Mouse (Mus musculus) stomach, embryonic 15.5 days (tissue): Measurements from ENCODE around the gene Slc25a45. TPM values are rescaled to one million over a fixed set of nuclear protein-coding genes. Genes with fewer than 3 reads are reported as not detected.

Experiments used
- ATAC-seq: fragments of 200-750 bp; cut with Nextera tagmentation; 2 replicates; pipeline ENCODE4 v1.8.0; 2017; ENCODE audit warnings: low read depth, moderate number of reproducible peaks, moderate TSS enrichment; ENCODE audit not compliant: insufficient read depth, low FRiP score
- H3K27ac ChIP-seq: fragments of 300-500 bp; sonication (generic); 2 replicates; pipeline ENCODE4 v1.5.1; 2015; ENCODE audit warnings: mild to moderate bottlenecking, inconsistent platforms
- H3K27me3 ChIP-seq: fragments of 300-500 bp; sonication (generic); replicated peaks from 2 replicates; pipeline ENCODE4 v1.6.1; 2015; ENCODE audit warnings: inconsistent platforms
- H3K36me3 ChIP-seq: fragments of 300-500 bp; sonication (generic); 2 replicates; pipeline ENCODE4 v1.6.1; 2015; ENCODE audit warnings: inconsistent platforms
- H3K4me1 ChIP-seq: fragments of 300-500 bp; sonication (generic); 2 replicates; pipeline ENCODE4 v1.6.1; 2015; ENCODE audit warnings: inconsistent platforms
- H3K4me2 ChIP-seq: fragments of 300-500 bp; sonication (generic); 2 replicates; pipeline ENCODE4 v1.6.1; 2015; ENCODE audit warnings: mild to moderate bottlenecking, inconsistent platforms
- H3K4me3 ChIP-seq: fragments of 300-500 bp; sonication (generic); replicated peaks from 2 replicates; pipeline ENCODE4 v1.5.1; 2015; ENCODE audit warnings: inconsistent platforms
- H3K9ac ChIP-seq: fragments of 300-500 bp; sonication (generic); 2 replicates; pipeline ENCODE4 v1.6.1; 2015; ENCODE audit warnings: inconsistent platforms
- H3K9me3 ChIP-seq: fragments of 300-500 bp; sonication (generic); 2 replicates; pipeline ENCODE4 v1.6.1; 2016; ENCODE audit warnings: inconsistent platforms
- WGBS: fragments of 180-500 bp; shearing (Covaris S2); methylation state at CpG from one replicate; pipeline ENCODE4 v1.1.7; 2015; 5-methylcytosine and 5-hydroxymethylcytosine counted together
- polyA plus RNA-seq: library from polyadenylated mRNA; unstranded; fragments of >200 nt; fragmentation: Nextera tagmentation; extraction: Ambion mirVana; gene quantifications from 2 replicates; pipeline ENCODE4 v1.2.1, GENCODE M21; 2015

The Slc25a45 gene
- polyA plus RNA-seq, 1 experiment from 2014 or later, result 5.5 TPM

DNA sequence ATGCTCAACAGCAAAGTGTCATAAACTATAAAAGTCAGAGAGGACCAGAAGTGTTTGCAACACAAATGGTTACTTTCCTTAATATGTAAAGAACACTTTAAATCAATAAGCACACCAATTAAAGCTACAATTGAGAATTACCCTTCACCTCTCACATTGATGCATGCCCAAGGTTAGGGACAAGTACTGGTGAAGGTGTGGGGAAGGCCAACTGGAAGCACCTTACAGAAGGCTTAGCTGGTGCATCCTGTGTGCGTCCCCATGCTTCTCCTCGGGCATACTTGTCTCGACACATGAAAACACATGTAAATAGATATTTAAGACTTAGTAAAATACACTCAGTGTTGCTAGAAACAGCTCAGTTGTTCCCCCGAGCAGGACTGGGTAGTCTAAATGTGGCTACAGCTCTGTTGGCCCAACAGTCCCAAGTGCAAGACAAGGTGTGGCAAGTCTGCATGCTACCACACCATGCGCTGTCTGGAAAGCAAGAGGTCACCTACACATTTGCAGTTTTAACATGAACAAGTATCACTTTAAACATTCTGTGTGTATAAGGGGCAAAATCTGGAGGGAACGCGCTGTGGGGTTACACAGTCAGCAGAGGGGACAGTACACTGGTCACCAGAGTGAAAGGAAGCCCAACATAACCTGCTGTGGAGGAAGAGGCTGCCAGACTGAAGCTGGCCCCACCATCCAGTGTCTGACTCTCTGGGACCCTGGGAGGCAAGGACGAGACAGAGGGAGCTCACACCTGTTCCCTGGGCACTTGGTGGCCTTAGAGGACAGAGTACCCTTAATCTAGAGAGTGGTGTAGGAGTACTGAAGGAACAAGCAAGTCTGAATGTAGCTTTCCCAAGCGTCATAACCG is 42.3 kb upstream of the Slc25a45 start:
- Histone ChIP-seq H3K4me3 (no peak overlapping the region), H3K27ac (no peak overlapping the region)

DNA sequence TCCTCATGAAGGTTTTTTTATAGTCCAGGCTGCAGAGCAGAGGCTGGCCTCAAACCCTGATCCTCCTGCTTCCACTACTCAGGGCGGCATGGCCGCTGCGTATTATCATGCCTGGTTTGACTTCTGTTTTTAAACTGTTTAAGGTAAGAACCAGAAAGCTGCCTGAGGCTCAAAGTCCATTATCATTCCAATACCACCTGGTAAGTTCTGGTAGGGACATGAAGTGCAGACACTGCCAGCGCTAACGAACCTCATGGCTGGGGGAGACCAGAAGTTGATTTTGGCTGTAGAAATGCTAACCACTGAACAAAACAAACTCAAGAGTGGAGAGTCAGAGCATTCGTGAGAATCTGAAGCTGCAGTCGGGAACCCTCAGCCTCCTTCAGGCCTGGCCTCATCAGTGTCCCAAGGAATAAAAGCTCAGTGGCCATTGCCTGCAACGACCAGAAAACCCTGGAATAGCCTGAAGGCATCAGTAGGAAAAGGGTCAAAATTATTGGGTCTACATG is 41.6 kb upstream of the Slc25a45 start:
- WGBS, result 82% methylated on average over 8 of the region's 8 CpGs
- no peak overlapping the region for H3K27ac ChIP-seq

More for the DNA sequence above, 42.3 kb upstream of the Slc25a45 start:
- ATAC-seq, result no peak
- H3K4me2 ChIP-seq, result no peak overlapping the region
- no peaks in the 10 kb centered on the region for H3K36me3 ChIP-seq
- peaks cover 6% of the 10 kb centered on the region for H3K4me1 ChIP-seq
- no peaks in the 10 kb centered on the region for H3K27me3 ChIP-seq
- no peak overlapping the region for H3K9ac ChIP-seq
- 91% methylated on average over 10 of the region's 10 CpGs for WGBS
- H3K9me3 ChIP-seq, result no peaks in the 10 kb centered on the region

DNA sequence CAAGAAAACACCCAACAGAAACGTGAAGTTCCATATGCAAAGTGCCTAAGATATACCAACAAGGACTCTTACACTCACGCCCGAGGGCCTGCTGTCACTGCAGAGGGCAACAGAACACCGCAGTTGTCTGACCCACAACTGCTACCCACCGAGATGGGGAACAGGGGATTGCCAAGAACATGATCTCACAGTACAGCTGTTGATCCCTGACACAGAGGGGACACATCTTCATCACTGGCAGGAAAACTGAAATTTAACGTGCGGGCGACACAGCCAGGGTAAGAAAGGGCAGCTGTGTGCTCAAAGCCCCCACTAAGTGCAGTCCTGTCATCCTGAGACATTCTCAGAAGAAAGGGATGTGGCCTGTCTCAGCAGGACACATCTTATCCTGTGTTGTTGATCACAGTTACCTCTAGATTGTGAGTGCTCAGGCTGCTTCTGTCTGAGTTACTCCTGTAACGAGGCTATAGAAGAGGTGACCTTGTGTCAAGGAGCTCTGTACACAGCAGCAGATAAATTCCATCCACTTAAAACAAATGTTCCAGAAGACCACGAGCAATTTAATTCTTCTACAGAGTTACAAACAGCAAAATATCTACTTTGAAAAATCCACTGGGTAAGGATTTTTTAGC is 40.6 kb upstream of the Slc25a45 start:
- no peaks in the 10 kb centered on the region for H3K9me3 ChIP-seq
- no peak for ATAC-seq
- peaks cover 18% of the 10 kb centered on the region; the same call in 1 of the 2 replicates for H3K4me1 ChIP-seq
- H3K4me2 ChIP-seq, result no peak overlapping the region
- H3K4me3 ChIP-seq, result no peak overlapping the region
- H3K36me3 ChIP-seq, result no peaks in the 10 kb centered on the region
- WGBS, result 73% methylated on average over 10 of the region's 10 CpGs
- H3K27ac ChIP-seq, result no peak overlapping the region
- H3K27me3 ChIP-seq, result no peaks in the 10 kb centered on the region
- H3K9ac ChIP-seq, result no peak overlapping the region

More for the DNA sequence above, 41.6 kb upstream of the Slc25a45 start:
- H3K4me3 ChIP-seq, result no peak overlapping the region
- no peaks in the 10 kb centered on the region for H3K9me3 ChIP-seq
- no peak for ATAC-seq
- H3K9ac ChIP-seq, result no peak overlapping the region
- H3K27me3 ChIP-seq, result no peaks in the 10 kb centered on the region
- no peak overlapping the region for H3K4me2 ChIP-seq
- no peaks in the 10 kb centered on the region for H3K36me3 ChIP-seq
- peaks cover 7% of the 10 kb centered on the region for H3K4me1 ChIP-seq

DNA sequence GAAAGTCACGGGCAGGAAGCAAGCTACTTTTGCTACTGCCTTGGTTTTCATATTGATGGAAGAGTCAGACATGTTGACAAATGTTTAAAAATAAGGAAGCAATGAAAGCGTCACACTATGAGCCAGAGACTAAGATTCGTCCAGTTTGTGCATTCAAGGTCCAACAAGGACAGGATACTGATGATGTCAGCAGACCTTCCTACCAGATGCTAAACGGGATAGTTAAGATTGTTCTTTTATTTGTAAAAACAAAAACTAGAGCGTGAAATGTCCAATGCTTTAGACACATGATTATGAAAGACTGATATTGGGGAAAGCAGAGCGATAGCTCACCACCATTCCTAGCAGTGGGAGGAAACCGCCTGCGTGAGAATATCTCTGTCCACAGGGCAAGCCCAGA is 40.0 kb upstream of the Slc25a45 start:
- H3K36me3 ChIP-seq, result no peaks in the 10 kb centered on the region
- ATAC-seq, result no peak
- no peaks in the 10 kb centered on the region for H3K9me3 ChIP-seq
- H3K27ac ChIP-seq, result no peak overlapping the region
- H3K4me2 ChIP-seq, result no peak overlapping the region
- H3K4me3 ChIP-seq, result no peak overlapping the region
- H3K9ac ChIP-seq, result no peak overlapping the region
- H3K27me3 ChIP-seq, result no peaks in the 10 kb centered on the region
- 68% methylated on average over 8 of the region's 8 CpGs for WGBS
- H3K4me1 ChIP-seq, result peaks cover 21% of the 10 kb centered on the region; the same call in 1 of the 2 replicates

DNA sequence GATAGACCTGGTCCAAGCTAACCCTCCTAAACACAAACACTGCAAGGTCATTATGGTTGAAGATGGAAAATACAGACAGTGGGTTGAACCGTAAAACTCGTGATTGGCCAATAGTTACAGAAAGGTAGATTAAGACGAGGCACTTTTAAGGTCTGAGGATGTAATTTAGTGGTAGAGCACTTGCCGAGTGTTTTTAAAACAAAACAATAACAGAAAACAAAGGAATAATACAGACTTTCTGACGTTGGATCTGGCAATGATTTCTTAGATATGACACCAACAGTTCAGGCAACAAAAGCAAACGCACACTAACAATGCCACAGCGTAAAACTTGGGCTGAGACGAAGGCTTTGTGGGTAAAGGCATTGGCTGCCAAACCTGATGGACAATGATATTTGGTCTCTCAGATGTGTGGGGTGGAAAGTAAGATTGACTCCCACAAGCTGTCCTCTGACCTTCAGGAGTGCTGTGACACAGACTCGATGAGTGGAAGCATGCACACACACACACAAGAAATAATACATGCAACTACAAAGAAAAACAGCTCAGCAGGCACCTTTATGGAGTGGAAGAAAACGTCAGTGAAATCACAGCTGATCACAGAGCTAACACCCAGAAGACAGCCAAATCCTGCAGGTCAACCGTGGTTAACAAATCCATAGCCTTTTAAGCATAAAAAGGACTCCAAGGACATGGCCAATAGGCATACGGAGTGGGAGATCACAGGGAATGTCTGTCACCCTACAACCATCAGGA is 39.3 kb upstream of the Slc25a45 start:
- Histone ChIP-seq H3K9me3 (no peaks in the 10 kb centered on the region), H3K4me1 (peaks cover 23% of the 10 kb centered on the region; the same call in 1 of the 2 replicates), H3K27ac (no peak overlapping the region), H3K36me3 (no peaks in the 10 kb centered on the region), H3K9ac (no peak overlapping the region), H3K4me2 (no peak overlapping the region), H3K27me3 (no peaks in the 10 kb centered on the region), H3K4me3 (no peak overlapping the region)
- 80% methylated on average over 12 of the region's 12 CpGs for WGBS
- no peak for ATAC-seq

DNA sequence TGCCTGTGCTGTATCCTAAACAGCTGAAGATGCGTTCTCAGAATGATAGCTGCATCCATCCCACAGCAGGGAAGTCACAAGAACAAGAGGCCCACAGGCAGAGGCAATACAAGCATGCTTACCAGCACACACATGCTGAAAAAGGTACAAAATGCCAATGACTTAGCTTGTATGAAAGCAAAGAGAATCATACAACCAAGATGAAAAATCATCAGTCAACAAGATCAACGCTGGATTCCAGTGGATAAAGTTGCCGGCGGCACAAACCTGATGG is 38.8 kb upstream of the Slc25a45 start:
- Histone ChIP-seq H3K27me3 (no peaks in the 10 kb centered on the region), H3K36me3 (no peaks in the 10 kb centered on the region), H3K4me2 (no peak overlapping the region), H3K27ac (no peak overlapping the region), H3K4me3 (no peak overlapping the region), H3K9me3 (no peaks in the 10 kb centered on the region), H3K9ac (no peak overlapping the region), H3K4me1 (peaks cover 26% of the 10 kb centered on the region; the same call in 1 of the 2 replicates)
- WGBS, result 90% methylated on average over 4 of the region's 4 CpGs
- ATAC-seq, result no peak

DNA sequence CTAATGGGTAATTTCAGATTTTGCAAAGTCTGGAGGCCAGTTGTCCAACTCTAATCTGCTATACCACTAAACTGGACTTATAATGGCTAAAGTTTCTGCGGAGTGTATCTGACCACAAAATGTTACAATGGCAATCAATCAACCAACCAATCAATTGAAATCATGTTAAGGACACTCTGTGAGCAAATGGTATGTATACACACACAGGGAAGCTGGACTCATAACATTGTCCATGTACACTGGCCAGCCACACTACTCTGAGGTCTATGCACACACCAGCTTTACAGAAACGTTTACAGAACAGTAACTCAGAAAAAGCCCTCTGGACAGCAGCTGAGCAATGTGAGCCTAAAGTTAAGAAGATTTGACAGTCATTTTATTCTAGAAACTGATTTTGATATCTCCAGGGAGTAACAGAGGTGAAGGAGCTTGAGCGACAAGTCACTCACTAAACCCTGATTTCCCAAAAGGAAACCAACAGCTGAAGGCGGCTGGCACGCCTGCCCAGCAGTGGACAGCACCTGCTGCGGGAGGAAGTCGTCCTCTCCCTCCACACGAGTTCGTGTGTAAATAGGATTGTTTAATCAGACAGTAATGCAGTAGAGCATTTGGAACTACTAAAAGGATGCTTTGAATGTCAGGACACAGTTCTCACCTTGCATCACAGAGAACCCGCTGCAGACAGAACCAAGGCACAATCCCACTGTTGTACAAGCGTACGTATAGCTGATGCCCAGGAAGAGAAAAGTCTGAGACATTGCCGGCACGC is 38.1 kb upstream of the Slc25a45 start:
- Histone ChIP-seq H3K27ac (no peak overlapping the region), H3K9me3 (no peaks in the 10 kb centered on the region), H3K27me3 (no peaks in the 10 kb centered on the region), H3K36me3 (no peaks in the 10 kb centered on the region), H3K4me1 (peaks cover 28% of the 10 kb centered on the region; the same call in 1 of the 2 replicates), H3K4me2 (no peak overlapping the region), H3K9ac (no peak overlapping the region), H3K4me3 (no peak overlapping the region)
- WGBS, result 65% methylated on average over 14 of the region's 14 CpGs
- ATAC-seq, result no peak

DNA sequence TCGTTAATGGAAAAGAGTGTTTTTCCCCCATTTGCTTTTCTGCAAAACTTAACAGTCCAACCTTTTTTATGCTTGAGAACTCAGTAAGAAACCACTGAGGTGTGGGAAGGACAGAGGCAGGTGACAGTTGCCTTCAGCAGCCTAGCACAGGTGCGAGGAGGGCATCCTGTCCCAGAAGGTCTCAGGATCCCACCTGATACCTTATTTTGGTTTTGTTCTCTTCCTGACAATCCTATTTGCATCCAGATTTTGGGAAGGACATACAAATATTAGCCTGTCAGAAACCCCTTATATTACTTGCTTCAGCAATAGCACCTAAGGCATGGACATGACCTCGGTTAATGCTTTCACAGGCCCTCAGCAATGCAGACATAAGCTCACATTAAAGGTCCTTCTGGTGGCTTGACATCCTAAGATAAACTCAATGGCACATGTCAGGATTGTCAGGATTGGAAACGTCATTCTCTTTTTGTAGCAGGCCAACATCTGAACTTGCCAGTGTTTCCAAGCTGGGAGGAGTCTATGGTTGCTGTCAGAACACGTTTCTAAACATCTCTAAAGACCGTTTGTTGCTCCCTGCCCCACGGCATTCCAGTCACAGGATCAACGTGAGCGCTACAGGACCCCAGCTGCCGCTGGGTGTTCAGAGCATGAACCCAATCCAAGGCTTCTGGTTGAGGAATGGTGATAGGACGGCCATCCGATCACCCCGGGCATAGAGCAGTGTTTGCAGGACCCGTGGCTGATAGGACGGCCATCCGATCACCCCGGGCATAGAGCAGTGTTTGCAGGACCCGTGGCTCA is 37.3 kb upstream of the Slc25a45 start:
- peaks cover 36% of the 10 kb centered on the region for H3K4me1 ChIP-seq
- no peak for ATAC-seq
- no peak overlapping the region for H3K27ac ChIP-seq
- H3K9me3 ChIP-seq, result no peaks in the 10 kb centered on the region
- WGBS, result 64% methylated on average over 18 of the region's 18 CpGs
- no peaks in the 10 kb centered on the region for H3K27me3 ChIP-seq
- H3K36me3 ChIP-seq, result no peaks in the 10 kb centered on the region
- H3K4me2 ChIP-seq, result peak overlapping the region; percentile 13; the same call in 1 of the 2 replicates
- no peak overlapping the region for H3K4me3 ChIP-seq
- H3K9ac ChIP-seq, result no peak overlapping the region

DNA sequence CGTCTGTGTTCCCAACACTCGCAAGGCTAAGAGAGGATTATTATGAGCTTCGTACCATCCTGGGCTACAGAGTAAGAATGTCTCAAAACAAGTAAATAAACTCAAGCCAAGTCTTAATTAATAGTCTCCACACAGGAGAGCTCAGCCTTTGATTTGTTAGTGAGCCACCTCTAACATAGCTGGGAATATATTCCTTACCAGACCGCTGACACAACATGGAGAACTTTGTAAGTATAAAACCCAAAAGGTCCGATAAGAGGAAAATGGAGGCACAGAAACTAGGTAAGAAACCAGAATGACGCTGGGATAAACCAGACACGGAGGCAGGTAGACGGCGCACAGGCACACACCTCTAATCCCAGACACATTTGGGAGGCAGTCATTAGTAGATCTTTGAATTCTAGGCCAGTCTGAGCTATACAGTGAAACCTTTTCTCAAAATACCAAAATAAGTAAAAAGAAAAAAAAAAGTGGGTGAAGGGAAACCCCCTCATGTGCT is 36.7 kb upstream of the Slc25a45 start:
- Histone ChIP-seq H3K9ac (0 out of 2 replicates have a peak overlapping the region, but pooled peaks have one; percentile 1), H3K27ac (0 out of 2 replicates have a peak overlapping the region, but pooled peaks have one; percentile 48), H3K27me3 (no peaks in the 10 kb centered on the region), H3K36me3 (no peaks in the 10 kb centered on the region), H3K9me3 (no peaks in the 10 kb centered on the region), H3K4me2 (peak overlapping the region; percentile 33), H3K4me1 (peaks cover 36% of the 10 kb centered on the region), H3K4me3 (peak overlapping the region; percentile 3; the same call in 1 of the 2 replicates)
- ATAC-seq, result no peak
- 85% methylated on average over 9 of the region's 9 CpGs for WGBS

DNA sequence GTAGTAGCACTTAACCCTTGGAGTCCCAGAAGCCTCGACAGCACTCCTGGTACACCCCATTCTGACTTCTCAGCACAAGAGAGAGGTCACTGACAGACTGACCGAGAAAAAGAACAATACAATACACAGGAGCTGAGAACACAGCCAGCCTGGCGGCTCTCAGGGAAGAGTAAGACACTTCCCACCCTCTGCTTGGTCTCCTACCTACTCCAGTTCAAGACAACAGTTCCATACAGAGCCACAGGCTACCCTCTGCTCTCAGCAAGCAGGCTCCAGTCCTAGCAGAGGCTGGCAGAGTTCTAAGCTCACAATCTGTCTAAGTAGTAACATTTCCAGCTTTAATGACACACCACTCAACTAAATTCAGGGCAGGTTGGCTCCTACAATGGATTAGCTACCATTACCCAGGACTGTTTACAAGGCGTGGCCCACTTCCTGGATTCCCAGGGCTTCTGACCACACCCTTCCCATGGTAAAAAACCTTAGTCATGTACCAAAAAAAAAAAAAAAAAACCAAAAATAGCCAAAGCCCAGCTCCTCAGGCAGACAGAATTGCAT is 36.1 kb upstream of the Slc25a45 start:
- ATAC-seq, result no peak
- WGBS, result 41% methylated on average over 4 of the region's 4 CpGs
- Histone ChIP-seq H3K4me2 (peak overlapping the region; percentile 33), H3K27ac (peak overlapping the region; percentile 48; the same call in 1 of the 2 replicates), H3K36me3 (no peaks in the 10 kb centered on the region), H3K9me3 (no peaks in the 10 kb centered on the region), H3K4me1 (peaks cover 36% of the 10 kb centered on the region), H3K9ac (0 out of 2 replicates have a peak overlapping the region, but pooled peaks have one; percentile 1), H3K4me3 (peak overlapping the region; percentile 3; the same call in 1 of the 2 replicates), H3K27me3 (no peaks in the 10 kb centered on the region)
